Mouse (Mus musculus) intestine, embryonic 15.5 days (tissue): Measurements from ENCODE around the gene Ttc23. TPM values are rescaled to one million over a fixed set of nuclear protein-coding genes. Genes with fewer than 3 reads are reported as not detected.
A peak's percentile ranks its signal among the peaks of the same experiment; 100 is the strongest.

Experiments
- ATAC-seq: fragments of 200-750 bp; cut with Nextera tagmentation; 2 replicates; pipeline ENCODE4 v1.8.0; 2017; ENCODE audit warnings: moderate TSS enrichment, moderate library complexity
- H3K27ac ChIP-seq: fragments of 300-500 bp; sonication (generic); 2 replicates; pipeline ENCODE4 v1.5.1; 2015; ENCODE audit warnings: mild to moderate bottlenecking, inconsistent platforms
- H3K27me3 ChIP-seq: fragments of 300-500 bp; sonication (generic); replicated peaks from 2 replicates; pipeline ENCODE4 v1.6.1; 2015; ENCODE audit warnings: inconsistent platforms
- H3K36me3 ChIP-seq: fragments of 300-500 bp; sonication (generic); 2 replicates; pipeline ENCODE4 v1.6.1; 2015; ENCODE audit warnings: inconsistent platforms
- H3K4me1 ChIP-seq: fragments of 300-500 bp; sonication (generic); replicated peaks from 2 replicates; pipeline ENCODE4 v1.6.1; 2015; ENCODE audit warnings: inconsistent platforms
- H3K4me2 ChIP-seq: fragments of 300-500 bp; sonication (generic); replicated peaks from 2 replicates; pipeline ENCODE4 v1.6.1; 2015; ENCODE audit warnings: mild to moderate bottlenecking, inconsistent platforms
- H3K4me3 ChIP-seq: fragments of 300-500 bp; sonication (generic); replicated peaks from 2 replicates; pipeline ENCODE4 v1.5.1; 2015; ENCODE audit warnings: inconsistent platforms
- H3K9ac ChIP-seq: fragments of 300-500 bp; sonication (generic); 2 replicates; pipeline ENCODE4 v1.6.1; 2015; ENCODE audit warnings: inconsistent platforms
- H3K9me3 ChIP-seq: fragments of 300-500 bp; sonication (generic); 2 replicates; pipeline ENCODE4 v1.6.1; 2016; ENCODE audit warnings: inconsistent platforms
- WGBS: fragments of 180-500 bp; shearing (Covaris S2); methylation state at CpG from one replicate; pipeline ENCODE4 v1.1.7; 2015; 5-methylcytosine and 5-hydroxymethylcytosine counted together
- polyA plus RNA-seq: library from polyadenylated mRNA; unstranded; fragments of >200 nt; fragmentation: Nextera tagmentation; extraction: Ambion mirVana; gene quantifications from 2 replicates; pipeline ENCODE4 v1.2.1, GENCODE M21; 2015

The Ttc23 gene
- polyA plus RNA-seq, 1 experiment from 2014 or later, result 20.9 TPM

GRCm38 (mm10) chr7:67800547-67800946, 153.3 kb downstream of the Ttc23 start:
- no peak overlapping the region for H3K4me2 ChIP-seq
- no peak overlapping the region for H3K9ac ChIP-seq
- WGBS, result 90% methylated on average over 6 of the region's 6 CpGs

GRCm38 (mm10) chr7:67801022-67801421, 153.8 kb downstream of the Ttc23 start:
- peaks cover 10% of the 10 kb centered on the region; the same call in 1 of the 2 replicates for H3K4me1 ChIP-seq
- no peak overlapping the region for H3K4me2 ChIP-seq
- H3K36me3 ChIP-seq, result no peaks in the 10 kb centered on the region
- H3K9me3 ChIP-seq, result no peaks in the 10 kb centered on the region
- ATAC-seq, result no peak
- no peak overlapping the region for H3K27ac ChIP-seq
- no peak overlapping the region for H3K9ac ChIP-seq
- H3K4me3 ChIP-seq, result no peak overlapping the region
- WGBS, result 75% methylated on average over 4 of the region's 4 CpGs
- no peaks in the 10 kb centered on the region for H3K27me3 ChIP-seq

More at GRCm38 (mm10) chr7:67800547-67800946, 153.3 kb downstream of the Ttc23 start:
- Histone ChIP-seq H3K27me3 (no peaks in the 10 kb centered on the region), H3K4me3 (no peak overlapping the region), H3K27ac (no peak overlapping the region), H3K36me3 (no peaks in the 10 kb centered on the region), H3K9me3 (no peaks in the 10 kb centered on the region), H3K4me1 (peaks cover 10% of the 10 kb centered on the region; the same call in 1 of the 2 replicates)
- ATAC-seq, result no peak

DNA sequence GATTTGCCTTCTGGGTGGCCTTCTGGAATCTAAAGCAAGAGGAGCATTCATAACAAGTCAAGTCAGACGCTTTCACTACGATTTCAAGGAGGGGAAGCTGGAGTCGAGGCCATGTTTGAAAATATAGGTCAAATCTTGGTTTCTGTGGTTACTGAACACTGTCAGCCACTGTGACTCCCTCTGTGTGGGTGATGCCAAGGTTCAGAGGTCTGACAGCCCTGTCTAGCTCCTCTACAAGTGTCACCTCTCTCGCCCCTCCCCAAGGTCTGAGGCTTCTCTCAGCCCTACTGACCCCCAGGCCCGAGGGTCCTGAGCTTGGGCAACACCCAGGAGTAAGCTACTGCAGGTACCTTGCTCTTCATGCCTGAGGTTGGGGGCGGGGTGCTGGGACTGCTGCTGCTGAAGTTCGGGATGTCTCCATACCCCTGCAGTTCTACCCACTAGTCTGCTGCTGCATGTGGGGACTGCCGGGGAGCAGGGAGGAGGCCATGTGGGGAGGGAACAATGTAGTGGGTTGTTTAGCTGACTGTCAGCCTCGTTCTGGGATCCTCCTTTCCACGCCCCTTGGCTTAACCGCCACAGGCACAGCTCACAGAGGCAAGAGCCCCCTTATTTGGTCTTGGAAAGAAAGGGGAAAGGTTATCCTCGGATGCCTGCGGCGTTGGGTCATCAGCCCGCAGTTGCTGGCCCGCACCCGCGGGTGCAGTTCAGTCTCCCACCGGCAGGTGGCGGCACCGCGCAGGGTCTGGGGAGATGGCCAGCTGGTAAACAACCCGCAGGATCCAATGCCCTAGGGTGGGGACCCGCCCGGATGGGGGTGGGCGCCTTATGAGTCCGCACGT, 156.0 kb downstream of the Ttc23 start:
- Histone ChIP-seq H3K4me1 (peaks cover 8% of the 10 kb centered on the region; the same call in 1 of the 2 replicates), H3K4me3 (peak overlapping the region; percentile 34), H3K36me3 (no peaks in the 10 kb centered on the region), H3K9me3 (no peaks in the 10 kb centered on the region), H3K27ac (no peak overlapping the region), H3K27me3 (no peaks in the 10 kb centered on the region), H3K9ac (peak overlapping the region; percentile 26; the same call in 1 of the 2 replicates), H3K4me2 (peak overlapping the region; percentile 71)
- ATAC-seq, result peak; percentile 89
- 12% methylated on average over 28 of the region's 28 CpGs for WGBS

DNA sequence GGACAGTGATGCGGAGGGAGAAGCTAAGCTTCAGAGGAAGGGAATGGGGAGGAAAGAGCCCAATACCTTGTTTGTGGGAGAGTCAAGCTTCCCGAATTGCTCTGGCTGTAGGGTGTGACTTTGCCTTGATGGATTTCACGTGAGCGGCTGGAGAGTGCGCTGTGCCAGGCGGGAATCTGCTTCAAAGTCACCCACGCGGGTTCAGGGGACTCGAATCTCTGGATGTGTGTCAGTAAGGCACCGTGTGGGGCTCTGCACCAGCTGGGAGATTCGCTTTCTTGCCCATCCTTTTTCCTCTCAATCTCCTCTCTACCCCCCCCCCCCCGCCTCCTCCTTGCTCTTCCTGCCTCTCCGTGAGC, 156.6 kb downstream of the Ttc23 start:
- no peaks in the 10 kb centered on the region for H3K36me3 ChIP-seq
- no peak overlapping the region for H3K27ac ChIP-seq
- H3K27me3 ChIP-seq, result no peaks in the 10 kb centered on the region
- H3K9ac ChIP-seq, result peak overlapping the region; percentile 26; the same call in 1 of the 2 replicates
- no peaks in the 10 kb centered on the region for H3K9me3 ChIP-seq
- 11% methylated on average over 12 of the region's 13 CpGs for WGBS
- peak; percentile 63 for ATAC-seq
- H3K4me2 ChIP-seq, result peak overlapping the region; percentile 71
- peak overlapping the region; percentile 34 for H3K4me3 ChIP-seq
- H3K4me1 ChIP-seq, result peaks cover 8% of the 10 kb centered on the region; the same call in 1 of the 2 replicates

Other genes with a start within 250 kb of the Ttc23 start
- 8.9 and 10.4 TPM in 2 replicates for gene Lrrc28, start 2.1 kb upstream of the Ttc23 start, polyA plus RNA-seq
- gene Synm, start 112.3 kb downstream of the Ttc23 start, polyA plus RNA-seq, result 4.1 and 4.7 TPM in 2 replicates